Mouse (Mus musculus) megakaryocyte, embryonic 14.5 days (primary cell): ENCODE results near the gene Maml2. TPM values are rescaled to one million over a fixed set of nuclear protein-coding genes. Genes with fewer than 3 reads are reported as not detected.

ENCODE experiments used
- H3K27me3 ChIP-seq: replicated peaks from 2 replicates; pipeline ENCODE3; 2012; ENCODE audit warnings: inconsistent platforms
- H3K36me3 ChIP-seq: replicated peaks from 2 replicates; pipeline ENCODE3; 2012; ENCODE audit warnings: low read length, inconsistent platforms, mixed read lengths
- H3K4me1 ChIP-seq: 2 replicates; pipeline ENCODE4 v1.6.1; 2012; ENCODE audit warnings: inconsistent platforms
- H3K4me3 ChIP-seq: replicated peaks from 2 replicates; pipeline ENCODE3; 2012; ENCODE audit warnings: moderate library complexity, mild to moderate bottlenecking, inconsistent platforms
- H3K9me3 ChIP-seq: 2 replicates; pipeline ENCODE4 v1.6.1; 2012; ENCODE audit warnings: inconsistent platforms
- FLI1 ChIP-seq: IDR thresholded peaks from 2 replicates; pipeline ENCODE4 v1.6.1; 2012; ENCODE audit warnings: low read length, inconsistent platforms, mixed read lengths
- GATA1 ChIP-seq: IDR thresholded peaks from 3 replicates; pipeline ENCODE4 v1.6.1; 2012; ENCODE audit warnings: mixed read lengths, low read length, inconsistent platforms, borderline replicate concordance
- polyA plus RNA-seq: library from polyadenylated mRNA; stranded (reverse); fragments of >175 nt; gene quantifications from 2 replicates; pipeline ENCODE4 v1.2.3, GENCODE M21; 2012; ENCODE audit warnings: low replicate concordance; ENCODE audit not compliant: insufficient read depth

The Maml2 gene
- polyA plus RNA-seq, 1 experiment = 0.09 TPM

DNA sequence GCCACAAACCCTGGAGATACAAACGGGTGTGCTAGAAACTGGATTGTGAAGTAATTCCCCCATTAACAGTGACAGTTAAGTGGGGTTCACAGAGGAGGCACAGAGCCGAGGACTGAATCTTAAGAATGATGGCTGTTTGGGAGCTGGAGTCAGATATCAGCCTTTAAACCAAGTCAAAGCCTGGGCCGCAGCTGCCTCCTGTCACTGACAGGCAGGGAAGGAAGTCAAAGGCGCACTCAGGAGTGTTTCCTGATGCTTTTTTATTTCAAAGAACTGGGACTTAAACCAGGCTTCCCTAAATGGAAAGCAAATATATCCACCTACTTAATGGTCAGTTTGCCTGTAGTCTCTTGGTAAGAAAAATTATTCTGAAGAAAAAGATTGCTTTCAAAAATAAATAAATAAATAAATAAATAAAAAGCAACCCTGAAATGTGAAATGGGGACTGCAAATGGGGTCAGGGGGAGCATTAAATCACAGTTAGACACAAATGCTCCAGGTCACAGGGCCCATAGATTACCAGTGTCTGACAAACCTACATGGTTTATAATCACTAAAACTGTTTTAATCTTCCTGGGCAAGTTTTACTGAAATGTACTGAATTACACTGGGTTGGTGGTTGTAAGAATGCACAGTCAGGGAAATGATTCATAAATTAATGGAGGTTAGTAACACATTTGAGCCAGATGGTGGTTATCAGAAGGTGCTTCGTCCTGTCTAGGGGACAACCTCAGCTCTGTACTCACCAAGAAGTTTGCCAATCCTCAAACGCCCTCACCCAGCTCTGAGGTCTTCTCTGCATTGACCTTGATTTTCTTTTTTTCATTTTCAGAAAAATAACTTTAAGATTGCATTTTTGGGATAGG, 209.4 kb downstream of the Maml2 start:
- TF ChIP-seq GATA1 = no peak
- no peak for TF ChIP-seq FLI1
- peaks cover 17% of the 10 kb centered on the region for H3K27me3 ChIP-seq
- peaks cover 17% of the 10 kb centered on the region for H3K4me1 ChIP-seq
- H3K36me3 ChIP-seq = no peaks in the 10 kb centered on the region
- no peak overlapping the region for H3K4me3 ChIP-seq
- H3K9me3 ChIP-seq = no peaks in the 10 kb centered on the region

DNA sequence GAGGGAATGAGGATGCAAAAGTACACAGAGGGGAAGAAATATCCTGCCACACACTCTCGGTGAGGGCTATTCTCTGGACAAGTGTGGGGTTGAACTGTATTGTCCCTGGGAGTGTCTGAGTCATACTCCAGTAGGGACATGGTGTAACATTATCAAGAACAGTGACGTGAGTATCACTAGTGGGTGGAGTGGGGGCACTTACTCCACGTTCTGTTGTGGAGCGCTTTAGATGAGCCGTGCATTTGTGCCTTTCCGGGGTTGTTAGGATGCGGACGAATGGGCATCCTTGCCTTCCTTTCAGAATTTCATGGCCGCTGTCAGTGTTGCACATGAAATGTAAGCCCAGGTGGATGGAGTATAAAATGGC, 210.0 kb downstream of the Maml2 start:
- peaks cover 17% of the 10 kb centered on the region for H3K4me1 ChIP-seq
- no peak overlapping the region for H3K4me3 ChIP-seq
- TF ChIP-seq FLI1 (no peak), GATA1 (no peak)
- H3K27me3 ChIP-seq = peaks cover 14% of the 10 kb centered on the region
- H3K9me3 ChIP-seq = no peaks in the 10 kb centered on the region
- H3K36me3 ChIP-seq = no peaks in the 10 kb centered on the region

DNA sequence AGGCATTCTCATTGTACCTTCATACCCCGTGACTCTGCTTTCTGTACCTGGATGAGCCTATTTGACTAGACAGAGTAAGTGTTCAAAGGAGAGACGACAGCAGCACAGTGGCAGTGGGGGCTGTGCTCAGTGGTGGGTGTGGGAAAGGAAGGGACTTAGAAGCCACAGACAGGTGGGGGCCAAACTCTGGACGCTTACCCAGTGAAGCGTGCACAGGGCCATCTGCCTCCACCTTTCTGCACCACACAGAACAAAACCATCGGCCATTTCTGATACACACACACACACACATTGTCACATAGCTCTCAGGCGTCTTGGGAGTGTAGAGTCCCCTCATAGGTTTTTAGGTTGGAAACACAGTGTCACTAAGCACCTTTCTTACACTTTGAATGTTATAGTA, 212.0 kb downstream of the Maml2 start:
- Histone ChIP-seq H3K27me3 (peaks cover 10% of the 10 kb centered on the region), H3K4me3 (no peak overlapping the region), H3K36me3 (no peaks in the 10 kb centered on the region), H3K4me1 (peaks cover 24% of the 10 kb centered on the region), H3K9me3 (no peaks in the 10 kb centered on the region)
- TF ChIP-seq GATA1 (no peak), FLI1 (no peak)

DNA sequence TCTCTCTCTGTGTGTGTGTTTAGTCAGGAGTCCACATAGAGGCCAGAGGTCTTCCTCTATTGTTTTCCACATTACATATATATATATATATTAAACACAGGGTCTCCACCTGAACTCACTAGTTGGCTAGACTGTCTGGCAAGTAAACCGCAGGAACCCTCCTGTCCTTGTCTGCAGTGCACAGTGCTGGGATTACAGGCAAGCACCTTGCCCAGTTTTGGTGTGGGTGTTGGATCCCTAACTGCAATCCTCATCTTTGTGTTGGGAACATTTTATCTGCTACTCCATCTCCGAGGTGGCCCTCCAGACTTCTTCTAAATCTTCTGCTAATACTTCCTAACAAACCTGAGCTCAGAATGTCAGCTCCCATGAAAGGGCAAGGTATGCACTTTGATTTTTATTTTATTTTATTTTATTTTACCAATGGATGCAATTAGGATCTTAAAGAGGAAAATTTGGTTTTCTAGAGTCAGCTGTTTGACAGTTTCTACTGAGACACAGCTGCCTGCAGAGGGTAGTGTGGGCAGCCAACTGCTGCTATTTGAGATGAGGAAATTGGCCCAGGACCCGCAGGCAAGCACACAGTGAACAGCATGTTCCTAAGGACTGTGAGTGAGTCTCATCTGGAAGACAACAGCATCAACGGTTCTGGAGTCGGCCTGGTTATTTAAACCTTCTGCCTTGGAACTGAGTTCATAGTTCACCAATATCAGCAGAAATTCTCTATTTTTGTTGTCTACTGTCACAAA, 213.0 kb downstream of the Maml2 start:
- H3K27me3 ChIP-seq = peaks cover 5% of the 10 kb centered on the region
- no peaks in the 10 kb centered on the region for H3K36me3 ChIP-seq
- H3K4me3 ChIP-seq = no peak overlapping the region
- TF ChIP-seq FLI1 (no peak), GATA1 (no peak)
- H3K4me1 ChIP-seq = peaks cover 24% of the 10 kb centered on the region
- H3K9me3 ChIP-seq = no peaks in the 10 kb centered on the region

DNA sequence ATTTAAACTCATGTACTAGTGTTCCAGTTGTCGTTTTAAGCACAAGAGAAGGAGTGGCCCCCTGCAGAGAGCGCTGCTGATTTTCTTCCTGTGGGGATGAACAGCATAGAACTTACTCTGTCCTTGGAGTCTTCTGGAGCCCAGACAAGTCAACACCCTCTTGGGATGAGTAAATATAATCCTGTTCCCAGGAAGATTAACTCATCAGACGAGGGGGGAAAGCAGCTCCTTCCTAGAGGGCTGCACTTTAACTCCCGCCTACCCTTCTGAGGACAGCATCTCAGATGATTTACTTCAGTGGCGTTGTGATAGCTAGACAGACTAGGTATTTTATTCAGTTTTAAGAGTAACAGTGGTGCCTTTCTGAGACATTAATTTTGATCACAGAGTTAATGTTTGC, 215.4 kb downstream of the Maml2 start:
- H3K9me3 ChIP-seq = no peaks in the 10 kb centered on the region
- no peak overlapping the region for H3K4me3 ChIP-seq
- H3K36me3 ChIP-seq = no peaks in the 10 kb centered on the region
- peaks cover 21% of the 10 kb centered on the region for H3K4me1 ChIP-seq
- H3K27me3 ChIP-seq = peaks cover 4% of the 10 kb centered on the region
- TF ChIP-seq GATA1 (no peak), FLI1 (no peak)

GRCm38 (mm10) chr9:13514435-13514834, 216.7 kb downstream of the Maml2 start:
- no peaks in the 10 kb centered on the region for H3K9me3 ChIP-seq

GRCm38 (mm10) chr9:13515976-13516375, 218.2 kb downstream of the Maml2 start:
- Histone ChIP-seq H3K9me3 (no peaks in the 10 kb centered on the region), H3K36me3 (no peaks in the 10 kb centered on the region), H3K4me1 (peaks cover 30% of the 10 kb centered on the region), H3K27me3 (peaks cover 8% of the 10 kb centered on the region), H3K4me3 (no peak overlapping the region)
- TF ChIP-seq GATA1 (no peak), FLI1 (no peak)

More at GRCm38 (mm10) chr9:13514435-13514834, 216.7 kb downstream of the Maml2 start:
- TF ChIP-seq FLI1 (no peak), GATA1 (no peak)
- Histone ChIP-seq H3K4me3 (peak overlapping the region; percentile 64), H3K36me3 (no peaks in the 10 kb centered on the region), H3K4me1 (peaks cover 30% of the 10 kb centered on the region), H3K27me3 (peaks cover 9% of the 10 kb centered on the region)

- H3K4me1 ChIP-seq = peaks cover 38% of the 10 kb centered on the region
- TF ChIP-seq GATA1 (no peak), FLI1 (no peak)
- H3K9me3 ChIP-seq = no peaks in the 10 kb centered on the region
- H3K4me3 ChIP-seq = no peak overlapping the region
- H3K27me3 ChIP-seq = peaks cover 12% of the 10 kb centered on the region
- no peaks in the 10 kb centered on the region for H3K36me3 ChIP-seq
Measured at GRCm38 (mm10) chr9:13518031-13518430, 220.3 kb downstream of the Maml2 start.

DNA sequence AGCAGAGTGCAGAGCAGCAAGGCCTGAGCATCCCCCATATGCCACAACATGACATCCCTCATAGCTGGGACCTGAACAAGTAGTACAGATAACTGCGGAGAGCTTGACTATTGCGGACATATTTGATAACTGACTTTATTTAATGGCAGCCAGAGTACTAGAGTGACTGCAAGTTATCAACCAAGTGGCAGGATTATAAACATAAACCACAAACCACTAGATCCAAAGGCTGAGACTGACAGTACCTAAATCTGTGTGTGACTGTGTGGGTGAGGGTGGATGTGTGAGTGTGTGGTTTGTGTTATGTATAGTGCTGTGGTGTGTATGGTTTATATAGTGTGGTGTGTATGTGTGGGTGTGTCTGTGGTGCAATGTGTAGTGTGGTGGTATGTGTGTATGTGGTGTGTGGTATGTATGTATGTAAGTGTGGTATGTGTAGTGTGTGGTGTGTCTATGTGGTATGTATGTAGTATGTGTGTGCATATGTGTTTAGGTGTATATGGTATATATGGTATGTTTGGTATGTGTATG, 220.7 kb downstream of the Maml2 start:
- Histone ChIP-seq H3K9me3 (no peaks in the 10 kb centered on the region), H3K36me3 (no peaks in the 10 kb centered on the region), H3K4me1 (peaks cover 41% of the 10 kb centered on the region), H3K27me3 (peaks cover 12% of the 10 kb centered on the region), H3K4me3 (no peak overlapping the region)
- TF ChIP-seq FLI1 (no peak), GATA1 (no peak)
